21 mouse cellular contexts compared by ENCODE assay signal in the genomic region with DNA sequence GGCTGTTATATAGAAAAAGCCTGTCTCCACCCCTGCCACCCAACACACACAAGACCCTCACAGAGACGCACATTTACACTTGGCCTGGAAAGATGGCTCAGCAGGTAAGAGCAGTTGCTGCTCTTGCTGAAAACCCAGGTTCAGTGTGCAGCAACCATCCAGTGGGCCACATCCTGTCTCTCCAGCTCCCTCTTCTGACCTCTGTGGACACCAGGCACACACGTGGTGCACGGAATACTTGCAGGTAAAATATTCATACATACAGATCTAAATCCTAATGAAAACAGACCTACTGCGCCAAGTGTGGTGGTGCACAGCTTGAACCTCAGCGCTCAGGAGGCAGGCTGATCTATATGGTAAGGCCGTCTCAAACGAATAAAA. TPM values are rescaled to one million over a fixed set of nuclear protein-coding genes. Genes with fewer than 3 reads are reported as not detected.
DNase-seq lines count a peak whose midpoint lies in the region; TF ChIP-seq lines count a peak whose summit lies in the region.
"Had no signal": no experiment of that assay in that cellular context is flagged by ENCODE, and none has a peak within 500 bp of the region (broad histone marks: within the 10 kb centered on the region; RNA-seq: fewer than 3 reads in every experiment).

No protein-coding gene starts in this region.

- no peaks in the 10 kb centered on the region for H3K9me3 ChIP-seq in embryonic facial prominence, embryonic 10.5 days
- H3K9me3 ChIP-seq: forebrain, embryonic 12.5 days; heart, embryonic 12.5 days; liver, embryonic 12.5 days; megakaryocyte, embryonic 14.5 days had no signal

- H3K4me3 ChIP-seq in left cerebral cortex, adult 2 months: no peak overlapping the region
- H3K4me3 ChIP-seq in spleen, adult 2 months (ENCODE audit: extremely low read depth, insufficient read depth, insufficient read length): no peak overlapping the region
- H3K4me3 ChIP-seq in embryonic facial prominence, embryonic 10.5 days: no peak overlapping the region
- H3K4me3 ChIP-seq: forebrain, embryonic 12.5 days; heart, embryonic 12.5 days; liver, embryonic 12.5 days; megakaryocyte, embryonic 14.5 days had no signal

- no peak for TF ChIP-seq POLR2A in spleen, adult 2 months (IDR thresholded peaks at IDR 0.05; ENCODE audit: low read depth, low read length)

- H3K27me3 ChIP-seq in spleen, adult 2 months (ENCODE audit: control insufficient read depth, insufficient read depth, low read length): no peaks in the 10 kb centered on the region
- no peaks in the 10 kb centered on the region for H3K27me3 ChIP-seq in embryonic facial prominence, embryonic 10.5 days (replicated peaks; ENCODE audit: low read depth, poor library complexity, severe bottlenecking)
- H3K27me3 ChIP-seq: forebrain, embryonic 12.5 days; heart, embryonic 12.5 days; liver, embryonic 12.5 days; megakaryocyte, embryonic 14.5 days had no signal

- TF ChIP-seq CTCF in left cerebral cortex, adult 2 months (IDR thresholded peaks at IDR 0.05): peak; percentile 4; the same call in 1 of the 2 replicates
- TF ChIP-seq CTCF in spleen, adult 2 months (IDR thresholded peaks at IDR 0.05; ENCODE audit: extremely low read depth, insufficient read depth, insufficient read length, insufficient replicate concordance): no peak

- peaks cover 42% of the 10 kb centered on the region for H3K36me3 ChIP-seq in spleen, adult 2 months (ENCODE audit: control insufficient read depth, insufficient read depth, low read length)
- peaks cover 99% of the 10 kb centered on the region for H3K36me3 ChIP-seq in embryonic facial prominence, embryonic 10.5 days (replicated peaks)

- peaks cover 3% of the 10 kb centered on the region; the same call in 1 of the 2 replicates for H3K4me1 ChIP-seq in spleen, adult 2 months (ENCODE audit: control insufficient read depth, insufficient read depth, insufficient read length)
- H3K4me1 ChIP-seq in embryonic facial prominence, embryonic 10.5 days: no peaks in the 10 kb centered on the region
- H3K4me1 ChIP-seq: forebrain, embryonic 12.5 days; liver, embryonic 12.5 days had no signal

- intact Hi-C loops in left cerebral cortex, adult 2 months (cut with DNase I): no loop called here
- intact Hi-C loops in left cerebral cortex, postnatal 36 days (cut with DNase I): no loop called here

- DNase-seq in adrenal gland, postnatal 14 days: peak; percentile 42
- DNase-seq in adrenal gland, adult 18-20 months (ENCODE audit: low spot score in 2 of 2): no peak
- DNase-seq in left cerebral cortex, adult 2 months (ENCODE audit: extremely low spot score in 1 of 2, low spot score in 2 of 2): no peak
- DNase-seq in left cerebral cortex, postnatal 36 days (ENCODE audit: low spot score in 2 of 2): no peak
- no peak for DNase-seq in spleen, adult 2 months (ENCODE audit: low read depth in 1 of 2, low spot score in 2 of 2)
- DNase-seq in spleen, adult 18-20 months: no peak
- DNase-seq in embryonic facial prominence, embryonic 10.5 days (ENCODE audit: low spot score): no peak
- no peak for DNase-seq in ovary, postnatal 10 days (ENCODE audit: low spot score)
- DNase-seq: cerebellum, adult 9-11 months; embryo, embryonic 11 days; gastrocnemius, postnatal 36 days; kidney, adult 18-20 months; kidney, postnatal 4 days; lung, postnatal 10 days; retina, postnatal 1 day; thymus, adult 18-20 months had no signal

- H3K27ac ChIP-seq in left cerebral cortex, adult 2 months: no peak overlapping the region
- peak overlapping the region; percentile 60 for H3K27ac ChIP-seq in spleen, adult 2 months (ENCODE audit: insufficient read depth, low read length)
- no peak overlapping the region for H3K27ac ChIP-seq in embryonic facial prominence, embryonic 10.5 days (replicated peaks)
- H3K27ac ChIP-seq: forebrain, embryonic 12.5 days; hindbrain, embryonic 14.5 days; liver, embryonic 12.5 days had no signal

- WGBS in spleen, adult 2 months: 79% methylated on average over 7 of the region's 7 CpGs
- WGBS in embryonic facial prominence, embryonic 10.5 days: 92% methylated on average over 7 of the region's 7 CpGs

RNA-seq across cellular contexts. Expression of a gene that starts 18.3 kb away (rescaled TPM):
- 48.7 and 60.8 TPM in 2 replicates for total RNA-seq in adrenal gland, postnatal 14 days (2021)
- 10 to 100 TPM; 29.4 to 32.2 TPM for total RNA-seq in adrenal gland, adult 18-20 months (2021)
- 10 to 100 TPM; 65.2 to 69.3 TPM for total RNA-seq in left cerebral cortex, adult 2 months (2021)
- 10 to 100 TPM; 65.9 to 67.3 TPM for total RNA-seq in left cerebral cortex, postnatal 36 days (2021)
- 47.7 and 57.3 TPM in 2 replicates for polyA plus RNA-seq in spleen, adult 2 months (2012; rRNA removed)
- 15.5 and 15.8 TPM in 2 replicates for polyA plus RNA-seq in embryonic facial prominence, embryonic 10.5 days (2016; fragmentation: Nextera tagmentation; extraction: Ambion mirVana)

RNA-seq across cellular contexts. Expression of a gene that starts 23.4 kb away (rescaled TPM):
- total RNA-seq in adrenal gland, postnatal 14 days (2021): 23.0 and 24.2 TPM in 2 replicates
- total RNA-seq in adrenal gland, adult 18-20 months (2021): 10 to 100 TPM; 24.5 to 25.5 TPM
- 10 to 100 TPM; 32.1 to 33.1 TPM for total RNA-seq in left cerebral cortex, adult 2 months (2021)
- 10 to 100 TPM; 26.8 to 32.2 TPM for total RNA-seq in left cerebral cortex, postnatal 36 days (2021)
- polyA plus RNA-seq in spleen, adult 2 months (2012; rRNA removed): 20.9 and 25.3 TPM in 2 replicates
- 24.1 and 24.2 TPM in 2 replicates for polyA plus RNA-seq in embryonic facial prominence, embryonic 10.5 days (2016; fragmentation: Nextera tagmentation; extraction: Ambion mirVana)
